Mouse (Mus musculus) colon, adult 2 months (tissue): Measurements from ENCODE around the gene Rsl24d1. TPM values are rescaled to one million over a fixed set of nuclear protein-coding genes. Genes with fewer than 3 reads are reported as not detected.

Source experiments
- polyA plus RNA-seq: library from polyadenylated mRNA; depleted of rRNA; stranded (reverse); fragments of >200 nt; gene quantifications from 2 replicates; pipeline ENCODE4 v1.2.3, GENCODE M21; 2012; rRNA removed

The Rsl24d1 gene
- 6.4 and 7.3 TPM in 2 replicates for polyA plus RNA-seq

DNA sequence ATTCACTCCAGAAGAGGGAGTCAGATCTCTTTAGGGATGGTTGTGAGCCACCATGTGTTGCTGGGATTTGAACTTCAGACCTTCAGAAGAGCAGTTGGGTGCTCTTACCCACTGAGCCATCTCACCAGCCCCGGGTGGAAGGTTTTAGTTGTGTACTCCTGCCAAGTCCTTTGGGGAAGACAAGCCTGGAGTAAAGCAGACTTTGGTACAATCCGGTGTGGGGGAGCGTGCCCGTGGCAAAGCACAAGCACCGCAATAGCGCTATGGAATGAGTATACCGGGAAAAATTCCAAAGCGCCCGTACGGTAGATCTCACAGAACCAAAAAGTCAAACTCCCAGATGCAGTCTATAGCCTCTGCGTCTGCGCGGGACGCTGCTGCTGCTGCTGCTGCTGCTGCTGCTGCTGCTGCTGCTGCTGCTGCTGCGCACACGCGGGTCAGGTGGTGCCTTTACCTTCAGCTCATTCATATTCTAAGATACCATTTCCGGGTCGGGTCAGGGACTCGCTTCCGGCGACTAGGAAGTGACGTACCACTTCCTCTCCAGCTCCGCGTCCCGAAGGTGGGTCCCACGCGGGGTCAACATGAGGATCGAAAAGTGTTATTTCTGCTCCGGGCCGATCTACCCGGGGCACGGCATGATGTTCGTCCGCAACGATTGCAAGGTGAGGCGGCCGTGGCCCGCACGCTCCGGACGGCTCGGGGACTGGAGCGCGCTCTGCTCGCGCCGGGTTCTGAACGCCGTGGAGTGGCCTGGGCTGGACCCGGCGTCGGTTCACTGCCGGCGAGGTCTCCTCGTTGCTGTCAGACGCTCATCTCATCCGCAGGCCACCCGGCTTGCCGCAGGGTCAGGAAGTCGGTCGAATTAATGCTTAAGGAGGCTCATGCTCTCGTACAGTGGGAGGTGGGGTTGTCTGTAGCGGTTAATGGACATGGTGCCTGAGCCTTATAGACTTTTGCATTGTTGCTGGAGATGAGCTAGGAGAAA is at the start of gene Rsl24d1:
Rsl24d1 (plus strand) TSS at position 508 of the 988 bp plus-strand sequence.

DNA sequence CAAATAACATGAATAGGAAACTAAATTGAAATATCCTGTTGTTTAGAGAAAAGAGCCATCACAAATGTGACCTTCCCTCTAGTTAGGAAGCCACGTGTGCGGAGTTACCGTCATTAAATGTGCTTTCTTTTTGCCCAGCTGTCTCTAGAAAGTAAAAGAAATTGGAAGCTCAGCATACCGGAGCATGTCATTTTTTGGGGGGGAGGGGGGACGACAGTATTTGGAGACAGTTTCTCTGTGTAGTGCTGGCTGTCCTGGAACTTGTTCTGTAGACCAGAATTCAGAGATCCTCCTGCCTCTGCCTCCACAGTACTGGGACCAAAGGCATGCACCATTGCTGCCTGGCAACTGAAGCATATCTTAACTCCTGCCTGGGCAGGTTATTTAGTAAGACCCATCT is 11.7 kb upstream of the Rsl24d1 start, which contains the start of gene Khdc3:
Khdc3 (plus strand) TSS at position 301 of the 400 bp plus-strand sequence.

DNA sequence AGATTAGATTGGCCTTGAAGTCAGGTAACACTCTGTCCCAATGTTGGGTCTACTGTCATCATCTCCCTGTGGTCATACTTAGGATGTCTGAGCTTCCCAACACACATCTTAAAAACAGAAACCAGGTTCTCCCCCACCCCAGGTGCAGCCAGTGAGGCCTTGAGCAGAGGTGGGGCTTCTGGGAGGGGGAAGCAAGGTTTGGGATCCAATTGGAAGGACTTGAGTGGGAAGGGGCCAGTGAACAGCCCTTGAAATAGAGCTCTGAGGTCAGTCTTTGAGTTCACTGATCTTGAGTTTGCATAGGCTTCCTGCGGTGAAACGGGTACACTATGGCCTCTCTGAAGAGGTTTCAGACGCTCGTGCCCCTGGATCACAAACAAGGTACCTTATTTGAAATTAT is 11.0 kb upstream of the Rsl24d1 start, which contains the start of gene Gm20509:
Gm20509 (plus strand) TSS at position 290 of the 400 bp plus-strand sequence.

Other genes with a start within 250 kb of the Rsl24d1 start
- gene Pygo1, start 187.8 kb upstream of the Rsl24d1 start, polyA plus RNA-seq: 0.20 and 0.23 TPM in 2 replicates
- gene Dyx1c1, start 154.6 kb upstream of the Rsl24d1 start, polyA plus RNA-seq: not detected in 2 replicates
- not detected in 2 replicates for gene Gm44503, start 154.6 kb upstream of the Rsl24d1 start, polyA plus RNA-seq
- 6.7 and 9.1 TPM in 2 replicates for gene Ccpg1os, start 128.0 kb upstream of the Rsl24d1 start, polyA plus RNA-seq
- 4.8 and 5.4 TPM in 2 replicates for gene Ccpg1, start 128.0 kb upstream of the Rsl24d1 start, polyA plus RNA-seq
- gene Pigb, start 73.0 kb upstream of the Rsl24d1 start, polyA plus RNA-seq: 6.1 and 7.9 TPM in 2 replicates
- 11.4 and 12.8 TPM in 2 replicates for gene Rab27a, start 68.6 kb upstream of the Rsl24d1 start, polyA plus RNA-seq
- gene Khdc3, start 11.6 kb upstream of the Rsl24d1 start, polyA plus RNA-seq: 0.69 and 1.2 TPM in 2 replicates
- not detected in 2 replicates for gene Gm20509, start 11.0 kb upstream of the Rsl24d1 start, polyA plus RNA-seq